Mouse (Mus musculus): Measurements from ENCODE around the gene Iapp.
"Not testable (repeated sequence)": the region's sequence is repeated elsewhere in the genome, so short reads cannot be mapped to it uniquely, and the experiment has no call there.

DNA sequence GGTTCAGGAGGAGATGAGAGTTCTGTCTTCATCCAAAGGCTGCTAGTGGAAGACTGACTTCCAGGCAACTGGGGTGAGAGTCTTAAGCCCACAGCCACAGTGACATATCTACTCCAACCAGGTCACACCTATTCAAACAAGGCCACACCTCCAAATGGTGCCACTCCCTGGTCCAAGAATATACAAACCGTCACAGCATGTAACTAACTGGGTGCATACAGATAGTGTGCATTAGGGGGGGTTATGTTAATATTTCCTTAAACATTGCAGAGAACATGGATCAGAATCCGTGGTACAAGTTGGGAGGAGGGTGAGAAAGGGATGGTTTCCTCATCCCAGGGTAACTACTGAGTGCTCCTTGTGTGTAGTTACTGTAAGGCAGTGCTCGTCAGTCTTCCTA is 53.9 kb downstream of the Iapp start:
- TF ChIP-seq CTCF, EP300 (IDR thresholded peaks at IDR 0.05; ENCODE audit: low read depth): not testable (repeated sequence)
